Mouse (Mus musculus) liver, adult 2 months (tissue): Measurements from ENCODE around the gene Wdr53.

ENCODE experiments used
- CTCF ChIP-seq: fragments of 200-500 bp; IDR thresholded peaks from 2 replicates; pipeline ENCODE4 v1.5.1; 2011; ENCODE audit warnings: low read depth, low read length, control low read depth
- POLR2A ChIP-seq: fragments of 200-500 bp; IDR thresholded peaks from 2 replicates; pipeline ENCODE4 v1.6.1; 2011; ENCODE audit warnings: low read length, control low read depth; ENCODE audit not compliant: insufficient read depth; ENCODE audit errors: extremely low read depth

GRCm38 (mm10) chr16:32221803-32222202 lies 25.2 kb upstream of the Wdr53 start:
- no peak for TF ChIP-seq POLR2A
- TF ChIP-seq CTCF: no peak
